Mouse (Mus musculus) embryo, embryonic 10 days (tissue): ENCODE data around the gene Pagr1a.

Source experiments
- DNase-seq: peaks from one replicate; pipeline ENCODE4 v3.0.0-alpha.2; 2015; ENCODE audit warnings: low spot score

Gene Pagr1a

GRCm38 (mm10) chr7:127003620-127004019 lies 13.5 kb downstream of the Pagr1a start:
- DNase-seq = no peak

- no peak for DNase-seq
These were observed 17.6 kb downstream of the Pagr1a start for GRCm38 (mm10) chr7:126999568-126999967.

- DNase-seq = no peak
These were observed 20.7 kb downstream of the Pagr1a start for GRCm38 (mm10) chr7:126996449-126996848.

GRCm38 (mm10) chr7:126988816-126989215 lies 28.3 kb downstream of the Pagr1a start:
- no peak for DNase-seq

- no peak for DNase-seq
These were observed 30.8 kb downstream of the Pagr1a start for GRCm38 (mm10) chr7:126986319-126986718.

- DNase-seq = no peak
These were observed 32.3 kb downstream of the Pagr1a start for GRCm38 (mm10) chr7:126984667-126985444.

- DNase-seq = no peak
These were observed 34.0 kb downstream of the Pagr1a start for GRCm38 (mm10) chr7:126983113-126983512.

GRCm38 (mm10) chr7:126982054-126982453 lies 35.1 kb downstream of the Pagr1a start:
- DNase-seq = no peak

GRCm38 (mm10) chr7:126981601-126982000 lies 35.6 kb downstream of the Pagr1a start:
- DNase-seq = no peak

GRCm38 (mm10) chr7:126978841-126979240 lies 38.3 kb downstream of the Pagr1a start:
- no peak for DNase-seq

GRCm38 (mm10) chr7:126976878-126977459 lies 40.2 kb downstream of the Pagr1a start:
- DNase-seq = no peak

- peak; percentile 99 for DNase-seq
These were observed 40.9 kb downstream of the Pagr1a start, which contains the start of gene Cdiptos for GRCm38 (mm10) chr7:126975950-126976866. Gene Cdiptos (minus strand): TSS chr7:126976098.

- no peak for DNase-seq
These were observed 41.4 kb downstream of the Pagr1a start, which contains the start of gene Cdipt for GRCm38 (mm10) chr7:126975893-126975949. Gene Cdipt (plus strand): TSS chr7:126975914.

GRCm38 (mm10) chr7:126975493-126975892 lies 41.7 kb downstream of the Pagr1a start:
- DNase-seq = no peak

GRCm38 (mm10) chr7:126967361-126967760 lies 49.8 kb downstream of the Pagr1a start:
- no peak for DNase-seq

- no peak for DNase-seq
These were observed 51.6 kb downstream of the Pagr1a start for GRCm38 (mm10) chr7:126965568-126965967.
